Mouse (Mus musculus) midbrain, embryonic 10.5 days (tissue): ENCODE results near the gene Rad17. TPM values are rescaled to one million over a fixed set of nuclear protein-coding genes. Genes with fewer than 3 reads are reported as not detected.

Source experiments
- DNase-seq: peaks from one replicate; pipeline ENCODE4 v3.0.0-alpha.2; 2017; ENCODE audit warnings: low spot score
- H3K27ac ChIP-seq: fragments of 300-500 bp; sonication (generic); replicated peaks from 2 replicates; pipeline ENCODE4 v1.5.1; 2016; ENCODE audit warnings: mild to moderate bottlenecking
- H3K27me3 ChIP-seq: fragments of 300-500 bp; sonication (generic); 2 replicates; pipeline ENCODE4 v1.6.1; 2016; ENCODE audit warnings: low read depth, mild to moderate bottlenecking; ENCODE audit not compliant: poor library complexity, severe bottlenecking
- H3K36me3 ChIP-seq: fragments of 300-500 bp; sonication (generic); 2 replicates; pipeline ENCODE4 v1.6.1; 2016; ENCODE audit warnings: mild to moderate bottlenecking, moderate library complexity
- H3K4me1 ChIP-seq: fragments of 300-500 bp; sonication (generic); 2 replicates; pipeline ENCODE4 v1.6.1; 2016
- H3K4me3 ChIP-seq: fragments of 300-500 bp; sonication (generic); 2 replicates; pipeline ENCODE4 v1.5.1; 2016; ENCODE audit warnings: mild to moderate bottlenecking, moderate library complexity
- H3K9me3 ChIP-seq: fragments of 300-500 bp; sonication (generic); replicated peaks from 2 replicates; pipeline ENCODE4 v1.6.1; 2016; ENCODE audit warnings: mild to moderate bottlenecking
- WGBS: fragments of 180-500 bp; shearing (Covaris S2); methylation state at CpG from one replicate; pipeline ENCODE4 v1.1.7; 2016; 5-methylcytosine and 5-hydroxymethylcytosine counted together
- polyA plus RNA-seq: library from polyadenylated mRNA; unstranded; fragments of >200 nt; fragmentation: Nextera tagmentation; extraction: Ambion mirVana; gene quantifications from 2 replicates; pipeline ENCODE4 v1.2.1, GENCODE M21; 2016

The Rad17 gene
- polyA plus RNA-seq = 20.0 and 21.7 TPM in 2 replicates

DNA sequence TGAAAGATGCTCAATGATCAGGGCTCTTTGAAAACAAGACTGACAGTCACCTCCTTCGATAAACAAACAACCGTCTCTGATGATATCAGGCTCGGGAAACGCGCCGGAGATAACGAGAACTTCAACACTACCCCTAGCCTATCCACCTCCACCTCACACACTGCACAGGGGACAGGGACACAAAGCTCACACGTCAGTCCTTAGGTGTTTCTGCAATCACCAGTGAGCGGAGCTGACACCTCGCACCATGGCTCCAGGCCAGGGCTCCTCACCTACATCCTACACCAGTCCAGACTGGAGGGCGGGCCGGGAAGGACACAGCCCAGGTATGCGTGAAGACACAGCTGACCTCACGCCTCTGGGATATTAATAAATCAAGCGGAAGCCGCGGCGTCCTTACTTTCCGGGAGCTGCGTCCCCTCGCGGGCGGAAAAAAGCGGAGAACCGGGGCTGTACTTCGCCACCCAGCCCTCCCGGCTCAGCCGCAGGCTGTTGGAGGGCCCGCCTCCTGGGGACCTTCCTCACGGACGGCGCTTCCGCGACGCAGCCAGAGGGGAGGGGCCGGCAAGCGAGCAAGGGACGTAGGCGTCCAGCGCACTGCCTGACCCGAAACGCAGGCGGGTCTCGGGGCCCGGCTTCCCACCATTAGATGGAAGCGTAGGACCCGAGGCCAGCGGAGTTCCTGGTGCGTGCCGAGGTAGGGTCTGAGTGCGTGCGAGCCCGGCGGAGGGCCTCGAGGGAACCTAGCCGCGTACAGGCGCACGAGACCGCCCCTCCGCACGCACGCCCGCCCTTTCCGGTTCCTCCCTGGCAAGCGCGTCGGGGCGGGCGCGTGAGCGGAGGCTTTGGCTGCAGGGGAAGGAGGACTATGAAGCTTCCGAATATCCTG is at the start of gene Rad17, which contains the start of gene Ak6:
Rad17 (minus strand) TSS at position 502 of the 889 bp plus-strand sequence.
Ak6 (plus strand) TSS at position 430 of the 889 bp plus-strand sequence.
- H3K4me1 ChIP-seq = peaks cover 14% of the 10 kb centered on the region
- H3K9me3 ChIP-seq = no peaks in the 10 kb centered on the region
- no peaks in the 10 kb centered on the region for H3K27me3 ChIP-seq
- under 1% methylated on average over 72 of the region's 73 CpGs for WGBS
- H3K36me3 ChIP-seq = peaks cover 44% of the 10 kb centered on the region
- H3K4me3 ChIP-seq = peak within 1 kb of the TSS; percentile 82
- DNase-seq = peak; percentile 93
- H3K27ac ChIP-seq = peak within 1 kb of the TSS; percentile 100

DNA sequence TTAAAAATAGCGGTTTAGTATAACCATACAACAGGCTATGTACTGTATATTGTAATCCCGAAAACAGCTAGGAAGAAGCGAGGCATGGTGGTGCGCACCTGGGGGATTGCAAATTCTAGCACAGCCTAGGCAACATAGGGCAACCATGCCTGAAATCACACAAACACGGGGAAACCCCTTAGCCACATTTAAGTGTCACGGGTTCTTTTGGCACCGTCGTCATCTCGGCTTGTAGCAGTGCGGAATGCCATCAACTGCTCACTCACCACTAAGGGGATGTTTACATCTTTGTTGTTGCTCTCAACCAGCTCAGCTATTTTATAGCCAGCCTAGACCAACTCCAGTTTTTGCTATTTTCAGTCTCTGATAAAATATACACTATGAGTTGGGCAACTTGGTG is 48.0 kb upstream of the Rad17 start:
- no peaks in the 10 kb centered on the region for H3K9me3 ChIP-seq
- WGBS = 97% methylated on average over 10 of the region's 10 CpGs
- no peaks in the 10 kb centered on the region for H3K27me3 ChIP-seq
- H3K4me1 ChIP-seq = no peaks in the 10 kb centered on the region
- no peak overlapping the region for H3K4me3 ChIP-seq
- no peak overlapping the region for H3K27ac ChIP-seq
- peaks cover 84% of the 10 kb centered on the region for H3K36me3 ChIP-seq
- no peak for DNase-seq

DNA sequence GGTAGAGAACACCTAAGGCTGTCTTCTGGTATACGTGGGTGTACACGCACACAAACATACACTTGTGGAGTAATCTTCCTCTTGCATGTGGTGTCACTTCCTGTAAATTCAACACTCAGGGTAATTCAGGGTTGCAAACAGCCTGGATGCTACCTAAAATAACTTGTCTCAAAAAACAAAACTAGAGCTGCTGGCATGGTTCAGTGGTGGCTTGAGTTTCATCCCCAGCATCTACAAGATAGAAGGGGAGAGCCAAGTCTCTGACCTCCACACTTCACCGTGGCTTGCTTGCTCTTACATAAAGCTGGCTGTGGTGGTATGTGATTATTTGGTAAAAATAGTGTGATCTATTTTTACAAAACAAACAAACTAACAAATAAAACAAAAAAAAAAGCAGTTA is 46.7 kb upstream of the Rad17 start:
- no peaks in the 10 kb centered on the region for H3K4me1 ChIP-seq
- H3K9me3 ChIP-seq = no peaks in the 10 kb centered on the region
- 97% methylated on average over 3 of the region's 3 CpGs for WGBS
- no peaks in the 10 kb centered on the region for H3K27me3 ChIP-seq
- no peak for DNase-seq
- peaks cover 70% of the 10 kb centered on the region for H3K36me3 ChIP-seq
- no peak overlapping the region for H3K27ac ChIP-seq
- H3K4me3 ChIP-seq = no peak overlapping the region

DNA sequence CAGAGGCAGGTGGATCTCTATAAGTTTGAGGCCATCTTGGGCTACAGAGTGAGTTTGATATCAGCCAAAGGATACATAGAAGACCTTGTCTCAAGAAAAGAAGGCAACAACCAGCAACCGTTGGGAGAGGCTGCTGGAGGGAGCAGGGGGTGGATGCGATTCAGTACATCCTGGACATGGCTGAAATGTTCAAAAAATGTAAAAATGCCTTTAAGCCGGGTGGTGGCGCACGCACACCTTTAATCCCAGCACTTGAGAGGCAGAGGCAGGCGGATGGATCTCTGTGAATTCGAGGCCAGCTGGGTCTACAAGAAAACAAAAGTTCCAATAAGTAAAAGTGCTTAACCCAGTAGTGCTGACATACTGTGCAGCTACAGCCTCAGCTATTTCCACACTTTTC is 36.7 kb upstream of the Rad17 start:
- WGBS = 67% methylated on average over 7 of the region's 7 CpGs
- H3K27me3 ChIP-seq = no peaks in the 10 kb centered on the region
- no peak for DNase-seq
- H3K36me3 ChIP-seq = no peaks in the 10 kb centered on the region
- H3K27ac ChIP-seq = no peak overlapping the region
- no peak overlapping the region for H3K4me3 ChIP-seq
- H3K9me3 ChIP-seq = no peaks in the 10 kb centered on the region
- H3K4me1 ChIP-seq = no peaks in the 10 kb centered on the region

DNA sequence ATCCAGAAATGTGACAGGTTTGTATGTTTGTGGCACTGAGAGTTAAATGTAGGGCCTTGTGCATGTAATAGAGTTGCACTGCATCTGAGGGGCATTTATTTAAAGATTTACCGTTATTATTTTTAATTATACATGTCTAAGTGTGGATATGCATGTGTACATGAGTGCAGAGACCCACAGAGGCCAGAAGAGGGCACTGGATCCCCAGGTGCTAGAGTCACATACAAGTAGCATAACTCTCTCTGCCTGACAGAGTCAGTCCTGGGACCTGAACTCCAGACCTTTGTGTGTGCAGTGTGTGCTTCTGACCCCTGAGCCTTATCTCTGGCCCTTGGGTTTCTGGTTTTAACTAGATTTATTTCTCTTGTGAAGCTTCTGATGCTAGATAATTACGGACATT is 33.5 kb upstream of the Rad17 start:
- WGBS = 67% methylated on average over 2 of the region's 2 CpGs
- no peak for DNase-seq
- no peaks in the 10 kb centered on the region for H3K9me3 ChIP-seq
- no peaks in the 10 kb centered on the region for H3K4me1 ChIP-seq
- H3K27ac ChIP-seq = no peak overlapping the region
- H3K4me3 ChIP-seq = no peak overlapping the region
- no peaks in the 10 kb centered on the region for H3K36me3 ChIP-seq
- H3K27me3 ChIP-seq = no peaks in the 10 kb centered on the region

DNA sequence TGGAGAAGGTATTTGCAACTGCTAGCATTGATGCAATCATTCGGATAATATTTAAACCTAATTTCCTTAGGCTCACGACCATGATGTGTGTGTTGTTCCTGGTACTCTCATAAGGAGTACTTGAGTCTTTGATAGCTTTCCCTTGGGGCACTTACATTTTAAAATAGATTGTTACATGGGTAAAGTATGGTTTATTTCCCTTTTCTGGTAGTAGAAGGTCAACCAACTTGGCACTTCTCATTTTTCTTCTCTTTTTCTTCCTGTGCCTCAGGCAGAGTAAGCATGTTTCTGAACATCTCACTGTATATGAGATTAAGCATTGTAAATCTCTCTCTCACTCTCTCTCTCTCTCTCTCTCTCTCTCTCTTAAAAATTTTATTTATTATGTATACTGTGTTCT is 32.0 kb upstream of the Rad17 start:
- Histone ChIP-seq H3K27me3 (no peaks in the 10 kb centered on the region), H3K9me3 (no peaks in the 10 kb centered on the region), H3K4me3 (no peak overlapping the region), H3K36me3 (no peaks in the 10 kb centered on the region), H3K4me1 (no peaks in the 10 kb centered on the region), H3K27ac (no peak overlapping the region)
- WGBS = 89% methylated on average over 2 of the region's 2 CpGs
- DNase-seq = no peak

DNA sequence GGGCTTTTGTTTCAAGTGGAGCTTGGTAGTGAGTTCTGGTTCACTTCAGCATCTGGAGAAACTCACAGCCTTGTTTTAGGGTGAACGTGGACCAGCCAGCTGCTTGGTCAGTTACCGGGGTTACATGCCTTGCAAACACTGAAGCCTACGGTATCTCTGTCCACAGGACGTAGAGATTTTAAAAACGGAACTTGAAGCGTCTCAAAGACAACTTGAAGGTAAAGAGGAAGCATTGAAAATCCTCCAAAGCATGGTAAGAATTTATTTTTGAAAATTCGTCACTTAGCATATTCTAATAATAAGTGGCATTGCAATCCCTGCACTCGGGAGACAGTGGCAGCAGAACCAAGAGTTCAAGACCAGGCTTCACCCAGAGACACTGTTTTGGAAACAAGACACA is 30.8 kb upstream of the Rad17 start:
- H3K36me3 ChIP-seq = no peaks in the 10 kb centered on the region
- H3K9me3 ChIP-seq = no peaks in the 10 kb centered on the region
- H3K4me1 ChIP-seq = no peaks in the 10 kb centered on the region
- WGBS = 89% methylated on average over 8 of the region's 8 CpGs
- no peaks in the 10 kb centered on the region for H3K27me3 ChIP-seq
- H3K4me3 ChIP-seq = no peak overlapping the region
- H3K27ac ChIP-seq = no peak overlapping the region
- DNase-seq = no peak

DNA sequence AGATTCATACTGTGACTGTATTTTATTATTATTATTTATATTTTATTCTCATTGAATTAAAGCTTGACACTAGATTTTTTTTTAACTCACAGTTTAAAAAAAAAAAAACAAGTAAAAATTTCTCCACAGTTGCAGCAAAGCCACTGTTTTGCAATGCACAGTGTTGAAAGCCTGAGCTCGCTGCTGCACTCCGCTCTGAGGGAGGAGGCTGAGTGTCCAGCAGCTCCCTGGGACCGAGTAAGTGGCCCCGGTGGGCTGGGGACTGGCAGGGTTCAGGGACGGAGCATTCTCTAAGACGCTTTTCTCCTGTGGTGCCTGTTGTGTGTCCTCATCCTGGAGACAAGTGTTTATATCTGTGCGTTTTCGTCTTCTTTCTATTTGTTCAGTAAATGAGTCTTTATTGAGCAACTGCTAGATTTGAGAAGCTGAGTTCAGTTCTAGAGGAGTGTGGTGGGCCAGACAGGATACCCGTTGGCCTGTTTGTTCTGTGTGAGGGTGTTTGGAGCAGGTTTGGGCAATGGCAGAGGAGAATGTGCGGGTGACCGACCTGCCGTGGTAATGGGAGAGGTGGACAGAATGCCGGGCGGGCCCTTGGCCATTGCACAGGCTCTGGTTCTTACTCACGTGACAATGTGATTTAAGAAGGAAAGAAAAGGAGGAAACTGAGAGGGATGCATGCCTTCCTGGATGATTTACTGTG is 25.2 kb upstream of the Rad17 start:
- no peak for DNase-seq
- Histone ChIP-seq H3K36me3 (no peaks in the 10 kb centered on the region), H3K9me3 (no peaks in the 10 kb centered on the region), H3K27me3 (no peaks in the 10 kb centered on the region), H3K4me3 (no peak overlapping the region), H3K27ac (no peak overlapping the region), H3K4me1 (no peaks in the 10 kb centered on the region)
- WGBS = 86% methylated on average over 15 of the region's 15 CpGs

DNA sequence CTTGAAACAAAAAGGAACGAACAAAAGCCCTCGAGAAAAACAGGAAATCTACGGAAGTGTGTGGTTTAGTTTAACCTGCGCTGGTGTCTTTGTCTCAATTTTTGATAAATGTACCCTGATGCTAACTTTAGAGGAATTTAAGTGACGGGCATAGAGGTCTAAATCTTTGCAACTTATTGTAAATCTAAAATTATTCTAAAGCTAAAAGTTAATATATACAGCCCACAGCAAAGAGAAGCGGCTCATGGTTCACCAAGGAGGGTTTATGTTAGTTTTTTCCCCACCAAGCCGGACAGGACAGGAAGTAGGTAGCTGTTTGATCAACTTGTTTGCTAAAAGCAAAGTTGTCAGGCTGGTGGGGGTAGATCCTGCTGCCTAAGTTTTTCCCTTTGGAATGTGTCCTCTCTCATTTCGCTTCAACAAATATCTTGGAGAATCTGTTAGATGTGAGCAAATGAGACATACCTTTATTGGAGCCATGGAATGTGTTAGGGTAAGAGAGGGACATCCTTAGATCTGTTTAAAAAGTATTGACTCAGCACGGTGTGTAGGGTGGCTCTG is 19.4 kb upstream of the Rad17 start:
- Histone ChIP-seq H3K27me3 (no peaks in the 10 kb centered on the region), H3K4me1 (peaks cover 4% of the 10 kb centered on the region; the same call in 1 of the 2 replicates), H3K36me3 (peaks cover 20% of the 10 kb centered on the region), H3K27ac (no peak overlapping the region), H3K9me3 (no peaks in the 10 kb centered on the region), H3K4me3 (peak overlapping the region; percentile 65)
- DNase-seq = no peak
- 65% methylated on average over 9 of the region's 9 CpGs for WGBS

DNA sequence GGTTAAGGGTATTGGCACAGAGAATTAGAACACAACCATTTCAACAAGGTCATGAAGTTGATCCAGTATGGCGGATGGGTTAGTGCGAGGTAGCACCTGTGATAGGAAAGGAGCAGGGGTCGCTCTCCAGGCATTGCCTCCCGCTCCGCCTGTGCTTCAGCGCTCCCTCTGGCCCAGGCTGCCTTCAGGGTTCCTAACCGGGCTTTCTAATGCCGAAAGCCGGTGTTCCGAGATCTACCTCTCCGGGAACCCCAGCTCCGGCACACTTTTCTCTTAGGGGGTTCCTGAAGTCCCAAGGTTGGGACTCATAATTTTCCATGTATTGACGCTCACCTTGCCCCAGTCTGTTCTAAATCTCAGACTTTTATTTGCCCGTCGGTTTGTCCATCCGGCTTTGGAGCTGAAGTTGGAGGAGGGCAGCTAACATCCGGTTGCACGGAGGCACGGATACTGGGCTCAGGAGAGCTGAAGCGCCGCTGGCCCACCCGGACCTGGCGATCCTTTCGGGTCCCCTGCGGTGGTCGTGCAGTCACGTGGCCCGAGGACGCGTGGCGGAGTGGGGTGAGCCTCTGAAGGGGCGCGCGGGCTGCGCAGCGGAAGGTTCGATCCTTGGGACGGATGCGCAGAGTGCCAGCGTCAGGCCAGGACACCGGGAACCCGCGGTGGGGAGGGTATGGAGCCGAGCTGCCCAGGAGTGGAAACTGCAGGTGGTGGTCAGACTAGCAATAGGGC is 18.6 kb upstream of the Rad17 start, which contains the start of gene Ccdc125:
Ccdc125 (plus strand) TSS at position 427 of the 732 bp plus-strand sequence.
- under 1% methylated on average over 44 of the region's 44 CpGs for WGBS
- Histone ChIP-seq H3K36me3 (peaks cover 23% of the 10 kb centered on the region), H3K4me3 (peak within 1 kb of the TSS; percentile 65), H3K9me3 (no peaks in the 10 kb centered on the region), H3K4me1 (peaks cover 4% of the 10 kb centered on the region; the same call in 1 of the 2 replicates), H3K27ac (peak within 1 kb of the TSS; percentile 82), H3K27me3 (no peaks in the 10 kb centered on the region)
- peak; percentile 63 for DNase-seq

DNA sequence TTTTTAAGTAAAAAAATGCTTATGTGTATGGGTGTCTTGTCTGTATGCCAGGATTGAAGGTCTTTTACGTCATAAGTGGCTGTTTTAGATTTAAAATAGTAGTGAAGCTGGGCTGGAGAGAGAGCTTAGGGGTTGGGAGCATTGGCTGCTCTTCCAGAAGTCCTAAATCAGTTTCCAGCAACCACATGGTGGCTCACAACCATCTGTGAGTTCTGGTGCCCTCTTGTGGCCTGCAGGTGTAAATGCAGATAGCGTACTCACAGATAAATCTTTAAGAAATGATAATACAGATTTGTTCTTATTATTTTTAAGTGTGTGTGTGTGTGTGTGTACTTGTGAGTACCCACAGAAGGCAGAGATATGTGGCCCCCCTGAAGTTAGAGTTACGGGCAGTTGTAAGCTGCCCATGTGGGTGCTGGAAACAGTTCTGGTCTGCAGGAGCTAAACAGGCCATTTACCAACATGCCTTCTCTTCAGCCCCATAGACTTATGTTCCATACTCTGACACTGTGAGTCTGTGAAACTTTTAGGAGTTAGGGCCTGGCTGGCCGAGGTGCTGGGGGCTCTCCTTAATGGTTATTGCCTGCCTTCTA is 9.1 kb upstream of the Rad17 start:
- 52% methylated on average over 4 of the region's 4 CpGs for WGBS
- DNase-seq = peak; percentile 62
- Histone ChIP-seq H3K4me1 (no peaks in the 10 kb centered on the region), H3K36me3 (peaks cover 56% of the 10 kb centered on the region), H3K27me3 (no peaks in the 10 kb centered on the region), H3K27ac (no peak overlapping the region), H3K9me3 (no peaks in the 10 kb centered on the region), H3K4me3 (no peak overlapping the region)

DNA sequence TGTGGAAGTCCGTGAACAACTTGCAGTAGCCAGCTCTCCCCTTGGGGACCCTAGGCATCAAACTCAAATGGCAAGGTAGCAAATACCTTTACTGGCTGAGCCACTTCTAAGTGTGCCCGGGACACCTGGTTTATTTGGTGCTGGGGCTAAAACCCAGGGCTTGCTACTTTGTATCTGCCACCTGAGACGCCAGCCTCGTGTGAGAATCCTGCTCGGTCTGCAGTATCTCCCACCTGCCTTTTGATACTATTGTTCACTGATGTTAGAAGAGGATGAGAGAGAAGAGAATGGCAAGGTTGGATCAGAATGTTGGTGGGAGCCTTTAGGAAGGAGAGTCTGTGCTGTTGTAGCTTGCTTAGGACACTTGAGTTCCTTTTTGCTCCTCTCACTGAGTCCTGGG is 7.2 kb upstream of the Rad17 start:
- peaks cover 54% of the 10 kb centered on the region for H3K36me3 ChIP-seq
- no peak for DNase-seq
- H3K9me3 ChIP-seq = no peaks in the 10 kb centered on the region
- no peak overlapping the region for H3K4me3 ChIP-seq
- no peaks in the 10 kb centered on the region for H3K27me3 ChIP-seq
- no peak overlapping the region for H3K27ac ChIP-seq
- no peaks in the 10 kb centered on the region for H3K4me1 ChIP-seq
- WGBS = 96% methylated on average over 5 of the region's 5 CpGs
